Mouse (Mus musculus): ENCODE results near the gene Gpsm3. TPM values are rescaled to one million over a fixed set of nuclear protein-coding genes. Genes with fewer than 3 reads are reported as not detected.

Gpsm3 gene
- polyA plus RNA-seq, 1 experiment from 2014 or later, result 7.8 TPM

GRCm38 (mm10) chr17:34604511-34605237, 15.1 kb downstream of the Gpsm3 start:
- Histone ChIP-seq H3K9me3 (ENCODE audit: control insufficient read depth, low read length) (no peaks in the 10 kb centered on the region), H3K27ac (replicated peaks) (peak overlapping the region; percentile 93), H3K4me3 (ENCODE audit: low read depth, low read length) (peak overlapping the region; percentile 89), H3K4me2 (replicated peaks; ENCODE audit: low read depth) (peak overlapping the region; percentile 88), H3K27me3 (ENCODE audit: control insufficient read depth, insufficient read depth, low read length) (no peaks in the 10 kb centered on the region), H3K4me1 (replicated peaks; ENCODE audit: control insufficient read depth, insufficient read depth) (0 out of 2 replicates have a peak, but pooled peaks cover 5% of the 10 kb centered on the region), H3K36me3 (ENCODE audit: control insufficient read depth, insufficient read depth, low read length) (peaks cover 8% of the 10 kb centered on the region), H3K9ac (ENCODE audit: low read length) (peak overlapping the region; percentile 61)
- DNase-seq (ENCODE audit: low spot score) (no peak), ATAC-seq (ENCODE audit: low FRiP score, low TSS enrichment) (no peak)
- TF ChIP-seq CTCF (IDR thresholded peaks at IDR 0.05; ENCODE audit: low read depth) (no peak), EP300 (optimal IDR thresholded peaks at IDR 0.05) (no peak)
- 14% methylated on average over 24 of the region's 24 CpGs for WGBS

- 0 out of 2 replicates have a peak, but pooled peaks cover 5% of the 10 kb centered on the region for H3K4me1 ChIP-seq (replicated peaks; ENCODE audit: control insufficient read depth, insufficient read depth)
- DNase-seq (ENCODE audit: low spot score), result peak; percentile 96
- TF ChIP-seq CTCF (IDR thresholded peaks at IDR 0.05; ENCODE audit: low read depth) (no peak), EP300 (optimal IDR thresholded peaks at IDR 0.05) (peak; percentile 4)
- H3K9me3 ChIP-seq (ENCODE audit: control insufficient read depth, low read length), result no peaks in the 10 kb centered on the region
- H3K27ac ChIP-seq (replicated peaks), result peak overlapping the region; percentile 93
- peaks cover 6% of the 10 kb centered on the region; the same call in 1 of the 2 replicates for H3K36me3 ChIP-seq (ENCODE audit: control insufficient read depth, insufficient read depth, low read length)
- no peaks in the 10 kb centered on the region for H3K27me3 ChIP-seq (ENCODE audit: control insufficient read depth, insufficient read depth, low read length)
- ATAC-seq (ENCODE audit: low FRiP score, low TSS enrichment), result peak; percentile 43
- H3K9ac ChIP-seq (ENCODE audit: low read length), result peak overlapping the region; percentile 90
- H3K4me3 ChIP-seq (ENCODE audit: low read depth, low read length), result peak overlapping the region; percentile 89
- peak overlapping the region; percentile 88 for H3K4me2 ChIP-seq (replicated peaks; ENCODE audit: low read depth)
- WGBS, result 0% methylated on average over 26 of the region's 30 CpGs
Measured at GRCm38 (mm10) chr17:34605609-34606008, 16.0 kb downstream of the Gpsm3 start.

GRCm38 (mm10) chr17:34606186-34607039, 16.8 kb downstream of the Gpsm3 start:
- Histone ChIP-seq H3K36me3 (ENCODE audit: control insufficient read depth, insufficient read depth, low read length) (peaks cover 12% of the 10 kb centered on the region), H3K4me3 (ENCODE audit: low read depth, low read length) (peak overlapping the region; percentile 89), H3K4me1 (replicated peaks; ENCODE audit: control insufficient read depth, insufficient read depth) (0 out of 2 replicates have a peak, but pooled peaks cover 5% of the 10 kb centered on the region), H3K9me3 (ENCODE audit: control insufficient read depth, low read length) (no peaks in the 10 kb centered on the region), H3K27me3 (ENCODE audit: control insufficient read depth, insufficient read depth, low read length) (no peaks in the 10 kb centered on the region), H3K27ac (replicated peaks) (peak overlapping the region; percentile 93), H3K9ac (ENCODE audit: low read length) (peak overlapping the region; percentile 90), H3K4me2 (replicated peaks; ENCODE audit: low read depth) (peak overlapping the region; percentile 88)
- no peak for TF ChIP-seq EP300 (optimal IDR thresholded peaks at IDR 0.05)
- TF ChIP-seq CTCF (IDR thresholded peaks at IDR 0.05; ENCODE audit: low read depth), result no peak
- no peak for ATAC-seq (ENCODE audit: low FRiP score, low TSS enrichment)
- 8% methylated on average over 32 of the region's 32 CpGs for WGBS
- peak; percentile 43 for DNase-seq (ENCODE audit: low spot score)

GRCm38 (mm10) chr17:34607997-34608396, 18.4 kb downstream of the Gpsm3 start:
- H3K9ac ChIP-seq (ENCODE audit: low read length), result peak overlapping the region; percentile 18; the same call in 1 of the 2 replicates
- DNase-seq (ENCODE audit: low spot score) (peak; percentile 51), ATAC-seq (ENCODE audit: low FRiP score, low TSS enrichment) (no peak)
- H3K36me3 ChIP-seq (ENCODE audit: control insufficient read depth, insufficient read depth, low read length), result peaks cover 24% of the 10 kb centered on the region
- no peaks in the 10 kb centered on the region for H3K27me3 ChIP-seq (ENCODE audit: control insufficient read depth, insufficient read depth, low read length)
- no peak overlapping the region; the same call in 1 of the 2 replicates for H3K4me2 ChIP-seq (replicated peaks; ENCODE audit: low read depth)
- 63% methylated on average over 7 of the region's 7 CpGs for WGBS
- H3K27ac ChIP-seq (replicated peaks), result peak overlapping the region; percentile 61
- TF ChIP-seq EP300 (optimal IDR thresholded peaks at IDR 0.05) (no peak), CTCF (IDR thresholded peaks at IDR 0.05; ENCODE audit: low read depth) (no peak)
- H3K4me3 ChIP-seq (ENCODE audit: low read depth, low read length), result no peak overlapping the region
- H3K9me3 ChIP-seq (ENCODE audit: control insufficient read depth, low read length), result no peaks in the 10 kb centered on the region
- 0 out of 2 replicates have a peak, but pooled peaks cover 5% of the 10 kb centered on the region for H3K4me1 ChIP-seq (replicated peaks; ENCODE audit: control insufficient read depth, insufficient read depth)

GRCm38 (mm10) chr17:34611050-34611449, 21.4 kb downstream of the Gpsm3 start:
- ATAC-seq (ENCODE audit: low FRiP score, low TSS enrichment) (no peak), DNase-seq (ENCODE audit: low spot score) (no peak)
- H3K9me3 ChIP-seq (ENCODE audit: control insufficient read depth, low read length), result no peaks in the 10 kb centered on the region
- no peak overlapping the region for H3K9ac ChIP-seq (ENCODE audit: low read length)
- H3K36me3 ChIP-seq (ENCODE audit: control insufficient read depth, insufficient read depth, low read length), result peaks cover 29% of the 10 kb centered on the region
- 92% methylated on average over 8 of the region's 8 CpGs for WGBS
- H3K4me2 ChIP-seq (replicated peaks; ENCODE audit: low read depth), result no peak overlapping the region
- H3K4me1 ChIP-seq (replicated peaks; ENCODE audit: control insufficient read depth, insufficient read depth), result 0 out of 2 replicates have a peak, but pooled peaks cover 5% of the 10 kb centered on the region
- no peak overlapping the region for H3K27ac ChIP-seq (replicated peaks)
- no peak for TF ChIP-seq EP300 (optimal IDR thresholded peaks at IDR 0.05)
- no peak for TF ChIP-seq CTCF (IDR thresholded peaks at IDR 0.05; ENCODE audit: low read depth)
- no peak overlapping the region for H3K4me3 ChIP-seq (ENCODE audit: low read depth, low read length)
- H3K27me3 ChIP-seq (ENCODE audit: control insufficient read depth, insufficient read depth, low read length), result no peaks in the 10 kb centered on the region

Measured in stomach, postnatal 0 days (tissue).